Mouse (Mus musculus) G1E (cell line): ENCODE results near the gene Col6a5.

Source experiments
- CTCF ChIP-seq: IDR thresholded peaks from 2 replicates; pipeline ENCODE4 v1.5.1; 2012; ENCODE audit warnings: low read depth, low read length, inconsistent platforms, mixed read lengths
- GATA1 ChIP-seq: IDR thresholded peaks from 2 replicates; pipeline ENCODE4 v1.6.1; 2012; ENCODE audit warnings: borderline replicate concordance, low read length, inconsistent platforms, mixed read lengths
- GATA2 ChIP-seq: IDR thresholded peaks from 2 replicates; pipeline ENCODE4 v1.6.1; 2012; ENCODE audit warnings: low read depth, low read length, inconsistent platforms, borderline replicate concordance

DNA sequence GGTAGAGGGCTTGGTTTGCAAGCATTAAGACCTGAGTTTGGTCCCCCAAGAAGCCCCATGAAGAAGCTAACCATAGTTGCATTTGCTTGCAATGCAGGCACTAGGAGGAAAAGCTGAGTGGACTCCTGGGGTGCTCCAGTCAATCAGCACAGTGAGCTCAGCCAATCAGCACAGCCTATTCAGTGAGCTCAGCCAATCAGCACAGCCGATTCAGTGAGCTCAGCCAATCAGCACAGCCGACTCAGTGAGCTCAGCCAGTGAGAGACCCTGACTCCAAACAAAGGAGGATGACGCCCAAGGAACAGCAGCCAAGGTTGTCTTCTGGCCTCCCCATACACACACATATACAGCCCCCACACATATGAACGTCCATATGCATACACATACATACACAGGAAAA is 84.3 kb downstream of the Col6a5 start:
- TF ChIP-seq CTCF, result no peak
- no peak for TF ChIP-seq GATA1
- no peak for TF ChIP-seq GATA2
